Mouse (Mus musculus): Measurements from ENCODE around the gene Ifna16. TPM values are rescaled to one million over a fixed set of nuclear protein-coding genes. Genes with fewer than 3 reads are reported as not detected.

Ifna16 gene
- total RNA-seq, 2 experiments from 2014 or later: not detected

DNA sequence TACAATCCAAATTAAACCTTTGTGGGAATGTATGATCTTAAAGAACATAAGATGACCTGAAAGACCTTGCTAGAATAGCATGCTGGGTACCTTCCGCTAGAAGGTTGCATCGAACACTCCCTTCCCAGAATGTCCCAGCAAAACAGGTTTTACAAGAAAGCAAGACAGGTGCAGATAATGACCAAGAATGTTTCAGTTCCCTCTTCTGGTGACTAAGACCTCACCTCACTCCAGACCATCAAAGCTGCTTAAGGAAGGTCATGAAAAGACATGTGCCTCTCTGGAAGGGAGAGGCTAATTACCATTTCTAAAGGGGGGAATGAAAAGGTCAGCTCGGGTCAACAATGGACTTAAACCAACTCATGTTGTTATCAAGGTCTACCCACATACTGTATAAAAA is 23.1 kb downstream of the Ifna16 start:
- no peak for ATAC-seq (replicated peaks; ENCODE audit: low FRiP score, poor library complexity, severe bottlenecking)

DNA sequence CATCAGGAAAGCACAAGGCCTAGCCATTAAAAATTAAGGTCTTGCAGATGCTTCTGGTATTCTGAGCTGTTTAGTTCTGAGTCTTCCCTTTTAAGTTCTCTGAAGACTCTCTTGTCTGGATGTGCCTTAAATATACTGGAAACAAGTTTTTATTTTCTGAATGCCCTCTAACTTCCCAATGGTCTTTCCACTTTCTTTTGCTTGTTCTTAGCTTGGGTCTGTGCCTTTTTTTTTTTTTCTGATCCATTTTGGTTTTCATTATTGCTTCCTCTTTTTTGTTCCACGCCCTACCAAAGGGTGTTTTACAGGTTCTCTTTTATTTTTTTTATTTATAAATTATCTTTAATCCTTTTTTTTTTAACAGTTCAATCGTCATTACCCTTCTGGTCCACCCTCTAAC is 32.4 kb downstream of the Ifna16 start, which contains the start of gene Ifna13:
Gene Ifna13, minus strand, starts transcription at position 101 of the 400 bp plus-strand sequence.
- ATAC-seq (replicated peaks; ENCODE audit: low FRiP score, poor library complexity, severe bottlenecking): no peak

DNA sequence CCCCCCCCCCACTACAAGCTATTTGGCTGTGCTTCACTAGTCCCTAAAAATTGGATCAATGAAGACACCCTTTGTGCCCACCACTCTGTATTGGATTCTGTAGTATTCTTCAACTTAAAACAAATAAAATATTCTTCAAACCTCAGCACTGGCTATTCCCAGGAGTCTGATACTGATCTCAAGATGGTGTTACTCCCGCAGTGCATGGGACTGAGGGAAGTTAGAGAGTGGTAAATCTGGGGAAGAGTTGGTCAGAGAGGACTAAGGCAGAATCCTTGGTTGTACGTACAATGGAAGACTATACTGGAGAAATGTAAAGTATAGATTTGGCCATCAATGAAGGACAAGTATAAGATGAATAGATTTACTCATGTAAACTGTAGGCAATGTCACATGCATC is 34.2 kb downstream of the Ifna16 start:
- ATAC-seq (replicated peaks; ENCODE audit: low FRiP score, poor library complexity, severe bottlenecking): no peak

DNA sequence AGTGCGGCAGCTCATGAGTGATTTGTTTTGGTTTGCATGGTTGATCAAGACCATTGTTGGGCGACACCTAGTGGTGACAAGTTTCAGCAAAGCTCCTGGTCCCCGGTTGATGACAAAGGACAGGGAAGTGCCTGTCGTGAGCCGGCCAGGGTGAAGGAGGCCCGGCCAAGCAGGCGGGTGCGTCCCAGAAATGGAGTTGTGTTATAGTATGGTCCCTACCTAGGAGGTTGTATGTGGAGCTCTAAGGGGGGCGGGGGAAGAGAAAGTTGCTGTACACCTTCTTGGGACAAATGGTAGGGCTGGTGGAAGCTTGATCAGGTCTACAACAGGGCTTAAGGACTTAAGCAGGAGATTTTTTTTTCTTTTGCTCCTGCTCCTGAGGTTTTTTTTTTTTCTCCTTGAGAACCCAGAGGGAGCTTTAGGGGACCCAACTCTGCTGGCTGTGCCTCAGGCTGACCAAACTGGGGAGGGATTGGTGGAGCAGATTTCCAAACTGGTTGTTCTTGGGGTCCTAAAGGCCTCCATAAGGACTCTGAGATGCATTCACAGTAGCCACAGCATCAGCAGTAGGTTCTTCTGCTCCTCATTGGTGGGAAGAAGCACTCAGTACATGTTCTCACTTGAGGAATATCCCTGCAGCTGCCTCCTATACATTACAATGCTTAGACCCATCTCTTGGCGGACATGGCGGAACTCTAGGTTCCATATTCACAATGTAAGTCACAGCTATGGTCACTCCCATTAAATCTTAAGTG is 35.5 kb downstream of the Ifna16 start:
- peak; percentile 98 for ATAC-seq (replicated peaks; ENCODE audit: low FRiP score, poor library complexity, severe bottlenecking)

DNA sequence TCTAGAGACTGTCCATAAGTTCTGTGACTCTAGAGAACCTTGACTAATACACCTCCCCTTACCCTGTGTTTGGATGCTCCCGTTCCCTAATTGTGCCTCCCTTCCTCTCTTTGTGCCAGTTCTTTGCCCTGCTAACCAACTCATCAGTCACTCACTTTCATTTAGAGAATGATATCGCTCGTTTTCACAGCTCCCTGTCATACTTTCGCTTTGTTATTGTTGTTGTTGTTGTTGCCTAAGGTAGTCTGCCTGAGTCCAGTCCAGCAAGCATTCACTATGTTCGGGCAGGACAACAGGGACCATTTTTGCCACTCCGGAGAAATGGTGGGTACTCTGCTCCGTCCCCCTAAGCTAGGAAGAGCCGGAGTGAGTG is 36.0 kb downstream of the Ifna16 start:
- ATAC-seq (replicated peaks; ENCODE audit: low FRiP score, poor library complexity, severe bottlenecking): no peak

DNA sequence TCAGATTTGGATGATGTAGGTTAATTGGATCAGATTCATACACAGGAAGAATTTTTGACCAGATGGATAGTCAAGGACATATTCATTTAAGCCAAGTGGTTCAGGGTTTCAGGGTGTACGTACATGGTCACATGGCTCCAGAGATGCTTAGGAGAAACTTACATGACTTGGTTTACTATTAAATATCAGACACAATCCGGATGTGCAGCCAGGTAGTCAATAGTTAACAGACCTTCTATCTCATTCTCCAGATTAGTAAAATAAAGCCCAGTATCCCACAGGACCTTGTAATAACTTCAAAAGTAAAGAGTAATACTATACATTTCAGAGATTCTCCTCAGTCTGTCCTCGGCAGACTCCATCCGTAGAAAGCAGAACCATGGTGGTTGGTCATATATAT is 42.4 kb downstream of the Ifna16 start, which contains the start of gene C87499:
Gene C87499, minus strand, starts transcription at position 101 of the 400 bp plus-strand sequence.
- ATAC-seq (replicated peaks; ENCODE audit: low FRiP score, poor library complexity, severe bottlenecking): no peak

Other genes starting within 250 kb of the Ifna16 start
Only the 30 nearest of the 33 such genes appear.
- not detected in 2 replicates for gene Ifnb1, start 154.2 kb downstream of the Ifna16 start, total RNA-seq (2015; ENCODE audit: low replicate concordance)
- not detected in 2 replicates for gene Ifnb1, start 154.2 kb downstream of the Ifna16 start, total RNA-seq (2017; ENCODE audit: low replicate concordance)
- not detected in 2 replicates for gene Ifna15, start 118.7 kb downstream of the Ifna16 start, total RNA-seq (2015; ENCODE audit: low replicate concordance)
- not detected in 2 replicates for gene Ifna15, start 118.7 kb downstream of the Ifna16 start, total RNA-seq (2017; ENCODE audit: low replicate concordance)
- gene Ifna14, start 105.1 kb downstream of the Ifna16 start, total RNA-seq (2015; ENCODE audit: low replicate concordance): not detected in 2 replicates
- not detected in 2 replicates for gene Ifna14, start 105.1 kb downstream of the Ifna16 start, total RNA-seq (2017; ENCODE audit: low replicate concordance)
- not detected in 2 replicates for gene Ifna9, start 84.5 kb downstream of the Ifna16 start, total RNA-seq (2015; ENCODE audit: low replicate concordance)
- not detected in 2 replicates for gene Ifna9, start 84.5 kb downstream of the Ifna16 start, total RNA-seq (2017; ENCODE audit: low replicate concordance)
- not detected in 2 replicates for gene Ifna12, start 73.5 kb downstream of the Ifna16 start, total RNA-seq (2015; ENCODE audit: low replicate concordance)
- gene Ifna12, start 73.5 kb downstream of the Ifna16 start, total RNA-seq (2017; ENCODE audit: low replicate concordance): not detected in 2 replicates
- not detected in 2 replicates for gene C87499, start 42.5 kb downstream of the Ifna16 start, total RNA-seq (2015; ENCODE audit: low replicate concordance)
- gene C87499, start 42.5 kb downstream of the Ifna16 start, total RNA-seq (2017; ENCODE audit: low replicate concordance): not detected in 2 replicates
- gene Ifna13, start 32.5 kb downstream of the Ifna16 start, total RNA-seq (2015; ENCODE audit: low replicate concordance): not detected in 2 replicates
- gene Ifna13, start 32.5 kb downstream of the Ifna16 start, total RNA-seq (2017; ENCODE audit: low replicate concordance): not detected in 2 replicates
- not detected in 2 replicates for gene Ifna2, start 7.0 kb upstream of the Ifna16 start, total RNA-seq (2015; ENCODE audit: low replicate concordance)
- not detected in 2 replicates for gene Ifna2, start 7.0 kb upstream of the Ifna16 start, total RNA-seq (2017; ENCODE audit: low replicate concordance)
- gene Ifnab, start 14.4 kb upstream of the Ifna16 start, total RNA-seq (2015; ENCODE audit: low replicate concordance): not detected in 2 replicates
- gene Ifnab, start 14.4 kb upstream of the Ifna16 start, total RNA-seq (2017; ENCODE audit: low replicate concordance): not detected in 2 replicates
- not detected in 2 replicates for gene Gm26566, start 44.9 kb upstream of the Ifna16 start, total RNA-seq (2015; ENCODE audit: low replicate concordance)
- gene Gm26566, start 44.9 kb upstream of the Ifna16 start, total RNA-seq (2017; ENCODE audit: low replicate concordance): 0.51 TPM in 1 of 2 replicates, not detected in the other
- 20.1 and 22.0 TPM in 2 replicates for gene Klhl9, start 45.5 kb upstream of the Ifna16 start, total RNA-seq (2015; ENCODE audit: low replicate concordance)
- gene Klhl9, start 45.5 kb upstream of the Ifna16 start, total RNA-seq (2017; ENCODE audit: low replicate concordance): 21.1 and 31.8 TPM in 2 replicates
- gene Gm13271, start 77.9 kb upstream of the Ifna16 start, total RNA-seq (2015; ENCODE audit: low replicate concordance): not detected in 2 replicates
- gene Gm13271, start 77.9 kb upstream of the Ifna16 start, total RNA-seq (2017; ENCODE audit: low replicate concordance): not detected in 2 replicates
- gene Gm13283, start 83.2 kb upstream of the Ifna16 start, total RNA-seq (2015; ENCODE audit: low replicate concordance): not detected in 2 replicates
- not detected in 2 replicates for gene Gm13283, start 83.2 kb upstream of the Ifna16 start, total RNA-seq (2017; ENCODE audit: low replicate concordance)
- not detected in 2 replicates for gene Gm13290, start 96.9 kb upstream of the Ifna16 start, total RNA-seq (2015; ENCODE audit: low replicate concordance)
- gene Gm13290, start 96.9 kb upstream of the Ifna16 start, total RNA-seq (2017; ENCODE audit: low replicate concordance): not detected in 2 replicates
- not detected in 2 replicates for gene Gm13289, start 100.0 kb upstream of the Ifna16 start, total RNA-seq (2015; ENCODE audit: low replicate concordance)
- not detected in 2 replicates for gene Gm13289, start 100.0 kb upstream of the Ifna16 start, total RNA-seq (2017; ENCODE audit: low replicate concordance)
- not detected in 2 replicates for gene Gm13272, start 102.9 kb upstream of the Ifna16 start, total RNA-seq (2015; ENCODE audit: low replicate concordance)
- not detected in 2 replicates for gene Gm13272, start 102.9 kb upstream of the Ifna16 start, total RNA-seq (2017; ENCODE audit: low replicate concordance)
- not detected in 2 replicates for gene Ifnz, start 105.2 kb upstream of the Ifna16 start, total RNA-seq (2015; ENCODE audit: low replicate concordance)
- not detected in 2 replicates for gene Ifnz, start 105.2 kb upstream of the Ifna16 start, total RNA-seq (2017; ENCODE audit: low replicate concordance)
- not detected in 2 replicates for gene Gm13276, start 108.8 kb upstream of the Ifna16 start, total RNA-seq (2015; ENCODE audit: low replicate concordance)
- not detected in 2 replicates for gene Gm13276, start 108.8 kb upstream of the Ifna16 start, total RNA-seq (2017; ENCODE audit: low replicate concordance)
- gene Gm13277, start 111.7 kb upstream of the Ifna16 start, total RNA-seq (2015; ENCODE audit: low replicate concordance): not detected in 2 replicates
- not detected in 2 replicates for gene Gm13277, start 111.7 kb upstream of the Ifna16 start, total RNA-seq (2017; ENCODE audit: low replicate concordance)
- not detected in 2 replicates for gene Gm13278, start 114.6 kb upstream of the Ifna16 start, total RNA-seq (2015; ENCODE audit: low replicate concordance)
- gene Gm13278, start 114.6 kb upstream of the Ifna16 start, total RNA-seq (2017; ENCODE audit: low replicate concordance): not detected in 2 replicates
- not detected in 2 replicates for gene Gm13275, start 117.6 kb upstream of the Ifna16 start, total RNA-seq (2015; ENCODE audit: low replicate concordance)
- not detected in 2 replicates for gene Gm13275, start 117.6 kb upstream of the Ifna16 start, total RNA-seq (2017; ENCODE audit: low replicate concordance)
- gene Gm13279, start 120.5 kb upstream of the Ifna16 start, total RNA-seq (2015; ENCODE audit: low replicate concordance): not detected in 2 replicates
- not detected in 2 replicates for gene Gm13279, start 120.5 kb upstream of the Ifna16 start, total RNA-seq (2017; ENCODE audit: low replicate concordance)
- gene Gm13285, start 122.7 kb upstream of the Ifna16 start, total RNA-seq (2015; ENCODE audit: low replicate concordance): not detected in 2 replicates
- gene Gm13285, start 122.7 kb upstream of the Ifna16 start, total RNA-seq (2017; ENCODE audit: low replicate concordance): not detected in 2 replicates
- gene Gm13287, start 126.3 kb upstream of the Ifna16 start, total RNA-seq (2015; ENCODE audit: low replicate concordance): not detected in 2 replicates
- gene Gm13287, start 126.3 kb upstream of the Ifna16 start, total RNA-seq (2017; ENCODE audit: low replicate concordance): not detected in 2 replicates
- not detected in 2 replicates for gene Gm13288, start 128.6 kb upstream of the Ifna16 start, total RNA-seq (2015; ENCODE audit: low replicate concordance)
- not detected in 2 replicates for gene Gm13288, start 128.6 kb upstream of the Ifna16 start, total RNA-seq (2017; ENCODE audit: low replicate concordance)
- gene Ifna7, start 139.3 kb upstream of the Ifna16 start, total RNA-seq (2015; ENCODE audit: low replicate concordance): not detected in 2 replicates
- not detected in 2 replicates for gene Ifna7, start 139.3 kb upstream of the Ifna16 start, total RNA-seq (2017; ENCODE audit: low replicate concordance)
- gene Ifna11, start 143.0 kb upstream of the Ifna16 start, total RNA-seq (2015; ENCODE audit: low replicate concordance): not detected in 2 replicates
- gene Ifna11, start 143.0 kb upstream of the Ifna16 start, total RNA-seq (2017; ENCODE audit: low replicate concordance): not detected in 2 replicates
- gene Ifna6, start 150.5 kb upstream of the Ifna16 start, total RNA-seq (2015; ENCODE audit: low replicate concordance): not detected in 2 replicates
- gene Ifna6, start 150.5 kb upstream of the Ifna16 start, total RNA-seq (2017; ENCODE audit: low replicate concordance): not detected in 2 replicates
- gene Ifna5, start 158.6 kb upstream of the Ifna16 start, total RNA-seq (2015; ENCODE audit: low replicate concordance): not detected in 2 replicates
- gene Ifna5, start 158.6 kb upstream of the Ifna16 start, total RNA-seq (2017; ENCODE audit: low replicate concordance): not detected in 2 replicates
- gene Ifna4, start 164.9 kb upstream of the Ifna16 start, total RNA-seq (2015; ENCODE audit: low replicate concordance): not detected in 2 replicates
- gene Ifna4, start 164.9 kb upstream of the Ifna16 start, total RNA-seq (2017; ENCODE audit: low replicate concordance): not detected in 2 replicates

All from erythroid progenitor cell, adult 5-6 weeks (primary cell).